Mouse (Mus musculus) layer of hippocampus, adult 9-10 months (tissue): ENCODE measurements around the gene Trak1.

ENCODE experiments used
- DNase-seq: peaks from one replicate; pipeline ENCODE4 v3.0.0; 2022; ENCODE audit warnings: low spot score

The Trak1 gene

GRCm38 (mm10) chr9:121295221-121295620 is 2.1 kb upstream of the Trak1 start:
- no peak for DNase-seq

- DNase-seq, result no peak
Measured at GRCm38 (mm10) chr9:121298065-121298398, 730 bp downstream of the Trak1 start.

GRCm38 (mm10) chr9:121298411-121299091 is 1.2 kb downstream of the Trak1 start:
- no peak for DNase-seq

- DNase-seq, result no peak
Measured at GRCm38 (mm10) chr9:121299223-121299755, 2.0 kb downstream of the Trak1 start.

- DNase-seq, result no peak
Measured at GRCm38 (mm10) chr9:121299976-121300570, 2.8 kb downstream of the Trak1 start.

GRCm38 (mm10) chr9:121301041-121301920 is 4.0 kb downstream of the Trak1 start:
- DNase-seq, result no peak

GRCm38 (mm10) chr9:121302543-121302942 is 5.2 kb downstream of the Trak1 start:
- DNase-seq, result no peak

- DNase-seq, result no peak
Measured at GRCm38 (mm10) chr9:121303086-121303485, 5.8 kb downstream of the Trak1 start.

- DNase-seq, result no peak
Measured at GRCm38 (mm10) chr9:121303748-121304147, 6.4 kb downstream of the Trak1 start.

GRCm38 (mm10) chr9:121304520-121304919 is 7.2 kb downstream of the Trak1 start:
- no peak for DNase-seq

GRCm38 (mm10) chr9:121305456-121305855 is 8.2 kb downstream of the Trak1 start:
- no peak for DNase-seq

GRCm38 (mm10) chr9:121309287-121309686 is 12.0 kb downstream of the Trak1 start:
- no peak for DNase-seq

- no peak for DNase-seq
Measured at GRCm38 (mm10) chr9:121310501-121310900, 13.2 kb downstream of the Trak1 start.

- DNase-seq, result no peak
Measured at GRCm38 (mm10) chr9:121311846-121312236, 14.5 kb downstream of the Trak1 start.

- no peak for DNase-seq
Measured at GRCm38 (mm10) chr9:121312237-121312891, 15.1 kb downstream of the Trak1 start.

- DNase-seq, result no peak
Measured at GRCm38 (mm10) chr9:121313656-121314374, 16.5 kb downstream of the Trak1 start.

- no peak for DNase-seq
Measured at GRCm38 (mm10) chr9:121314541-121315152, 17.3 kb downstream of the Trak1 start.

GRCm38 (mm10) chr9:121315901-121316595 is 18.7 kb downstream of the Trak1 start:
- no peak for DNase-seq

GRCm38 (mm10) chr9:121316621-121317405 is 19.5 kb downstream of the Trak1 start:
- no peak for DNase-seq
